24 mouse cellular contexts compared by ENCODE assay signal in genomic region chr16:57490691-57491090, GRCm38 (mm10).
DNase-seq lines count a peak whose midpoint lies in the region; ATAC-seq lines count a peak whose summit lies in the region.
"Had no signal": no experiment of that assay in that cellular context is flagged by ENCODE, and none has a peak within 500 bp of the region (broad histone marks: within the 10 kb centered on the region; RNA-seq: fewer than 3 reads in every experiment).

No protein-coding gene starts in this region.

- ATAC-seq in frontal cortex, adult (ENCODE audit: low TSS enrichment) = peak; percentile 91
- ATAC-seq: activated CD4-positive, CD25-positive, alpha-beta regulatory T cell, adult 4 months; forebrain, embryonic 14.5 days; forebrain, postnatal 0 days; hindbrain, postnatal 0 days; inflammation-experienced regulatory T-cells, adult 6 months had no signal

- DNase-seq in frontal cortex, postnatal 10 days (ENCODE audit: low spot score in 2 of 2) = no peak
- DNase-seq in heart, adult 11 months = peak; percentile 52
- DNase-seq in heart, postnatal 36 days = no peak
- DNase-seq in left cerebral cortex, adult 18-20 months (ENCODE audit: low spot score in 2 of 2) = peak; percentile 13 to 55
- no peak for DNase-seq in left cerebral cortex, adult 8-10 months (ENCODE audit: low spot score in 2 of 2)
- peak; percentile 55 for DNase-seq in brain, adult 2 months (ENCODE audit: low read depth, low spot score)
- DNase-seq in adipocyte (ENCODE audit: low spot score) = no peak
- DNase-seq: adrenal gland, postnatal 10 days; adrenal gland, postnatal 36 days; cerebellum, adult 11 months; cerebellum, adult 2 months; cerebellum, adult 9-11 months; cerebellum, postnatal 25 days; forebrain, postnatal 0 days; gastrocnemius, adult 2 months; gastrocnemius, postnatal 14 days; heart, adult 18-20 months; heart, postnatal 10 days; heart, postnatal 4 days had no signal

- intact Hi-C loops in heart, postnatal 36 days (cut with DNase I) = no loop called here

Comparison
In these comparisons a context has a peak if more than half of its experiments do, and no peak if none do; other contexts are left out.
1. DNase-seq: peak in heart, adult 11 months (single experiment), left cerebral cortex, adult 18-20 months (2 of 2) and brain, adult 2 months (single experiment); none in frontal cortex, postnatal 10 days (0 of 2), heart, postnatal 36 days (0 of 2), left cerebral cortex, adult 8-10 months (0 of 2) and adipocyte (single experiment).